Mouse (Mus musculus): ENCODE data around the gene Gm7324. TPM values are rescaled to one million over a fixed set of nuclear protein-coding genes. Genes with fewer than 3 reads are reported as not detected.
"Not testable (repeated sequence)": the region's sequence is repeated elsewhere in the genome, so short reads cannot be mapped to it uniquely, and the experiment has no call there.

Gene Gm7324
- 1 to 10 TPM in 1 of 2 experiments, under 1 TPM in 1; 0.86 to 1.2 TPM for total RNA-seq (2021)
- long read RNA-seq, experiment 1 = 0 reads
- long read RNA-seq, experiment 2 = 0 reads

DNA sequence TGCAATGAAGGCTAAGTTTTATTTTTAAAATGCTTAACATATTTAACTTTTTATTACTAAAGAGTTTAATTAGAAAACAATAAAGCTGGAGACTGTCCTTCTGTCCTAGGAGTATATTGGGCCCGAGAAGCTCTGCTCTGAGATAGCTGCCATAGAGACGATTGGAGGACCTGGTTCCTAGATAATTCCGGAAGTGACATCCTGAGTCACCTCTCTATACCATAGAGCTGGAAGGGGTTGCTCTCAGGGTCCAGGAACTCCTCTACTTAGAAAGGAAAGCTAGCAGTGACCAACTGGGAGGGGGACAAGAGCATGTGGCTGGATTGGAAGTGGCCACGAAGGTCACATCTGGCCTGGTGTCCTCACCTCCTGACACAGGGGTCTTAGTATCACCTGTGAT is at the start of gene Gm7324:
TSS of gene Gm7324 (plus strand) at position 208 of the 400 bp plus-strand sequence.
- DNase-seq (ENCODE audit: low spot score in 2 of 2) = not testable (repeated sequence)

DNA sequence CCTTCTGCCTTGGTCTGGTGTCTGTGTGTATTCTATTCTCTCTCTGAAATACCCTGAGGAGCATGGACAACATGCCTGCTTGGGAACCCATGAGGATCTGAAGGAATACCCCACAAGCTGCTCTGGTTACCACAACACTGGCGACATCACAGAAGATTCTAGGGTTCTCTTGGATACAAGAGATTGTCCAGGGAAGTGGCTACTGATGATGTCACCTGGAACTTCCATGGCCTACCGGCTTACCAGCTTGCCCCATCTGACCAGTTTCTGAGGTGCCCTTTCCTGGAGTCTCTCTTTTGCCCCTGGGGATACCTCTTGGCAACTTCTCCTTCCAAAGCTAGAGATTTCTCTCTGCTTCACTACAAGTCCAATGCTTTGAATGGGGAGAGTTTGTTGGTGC is 20.5 kb upstream of the Gm7324 start, which contains the start of gene Gm8165:
TSS of gene Gm8165 (minus strand) at position 101 of the 400 bp plus-strand sequence.
- DNase-seq (ENCODE audit: low spot score in 2 of 2) = not testable (repeated sequence)

DNA sequence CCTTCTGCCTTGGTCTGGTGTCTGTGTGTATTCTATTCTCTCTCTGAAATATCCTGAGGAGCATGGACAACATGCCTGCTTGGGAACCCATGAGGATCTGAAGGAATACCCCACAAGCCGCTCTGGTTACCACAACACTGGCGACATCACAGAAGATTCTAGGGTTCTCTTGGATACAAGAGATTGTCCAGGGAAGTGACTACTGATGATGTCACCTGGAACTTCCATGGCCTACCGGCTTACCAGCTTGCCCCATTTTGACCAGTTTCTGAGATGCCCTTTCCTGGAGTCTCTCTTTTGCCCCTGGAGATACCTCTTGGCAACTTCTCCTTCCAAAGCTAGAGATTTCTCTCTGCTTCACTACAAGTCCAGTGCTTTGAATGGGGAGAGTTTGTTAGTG is 29.8 kb downstream of the Gm7324 start, which contains the start of gene Gm16506:
TSS of gene Gm16506 (minus strand) at position 101 of the 400 bp plus-strand sequence.
- not testable (repeated sequence) for DNase-seq (ENCODE audit: low spot score in 2 of 2)

DNA sequence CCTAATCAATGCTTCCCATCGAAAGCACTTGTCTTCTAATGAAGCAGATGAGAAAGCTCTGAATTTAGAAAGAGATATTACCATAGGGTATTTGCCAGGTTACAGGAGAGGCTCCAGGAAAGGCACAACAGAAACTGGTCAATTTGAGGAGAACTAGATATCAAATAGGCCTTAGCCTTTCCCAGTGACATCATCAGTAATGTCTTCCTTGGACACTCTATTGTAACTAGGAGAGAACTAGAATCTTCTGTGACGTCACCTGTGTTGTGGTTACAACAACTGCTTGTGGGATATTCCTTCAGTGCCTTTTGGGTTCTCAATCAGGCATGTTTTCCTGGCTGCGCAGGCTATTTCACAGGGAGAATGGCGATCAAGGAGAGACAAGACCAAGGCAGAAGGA is 49.9 kb downstream of the Gm7324 start, which contains the start of gene Gm6526:
TSS of gene Gm6526 (plus strand) at position 301 of the 400 bp plus-strand sequence.
- DNase-seq (ENCODE audit: low spot score in 2 of 2) = not testable (repeated sequence)

Other genes starting within 250 kb of the Gm7324 start
- under 1 TPM in 1 of 2 experiments, not detected in 1; 0.38 TPM for gene Gm5799, start 154.3 kb upstream of the Gm7324 start, total RNA-seq (2021)
- not detected for gene Gm17654, start 118.7 kb upstream of the Gm7324 start, total RNA-seq (2021)
- gene Gm10375, start 89.8 kb upstream of the Gm7324 start, total RNA-seq (2021) = not detected
- not detected for gene Gm8165, start 20.6 kb upstream of the Gm7324 start, total RNA-seq (2021)
- gene Gm16506, start 29.7 kb downstream of the Gm7324 start, total RNA-seq (2021) = not detected
- gene Gm6526, start 50.0 kb downstream of the Gm7324 start, total RNA-seq (2021) = not detected
- not detected for gene Gm8180, start 86.9 kb downstream of the Gm7324 start, total RNA-seq (2021)
- gene Ear1, start 177.7 kb downstream of the Gm7324 start, total RNA-seq (2021) = not detected
- not detected for gene Ear10, start 225.7 kb downstream of the Gm7324 start, total RNA-seq (2021)
- gene Gm8113, start 227.6 kb downstream of the Gm7324 start, total RNA-seq (2021) = under 1 TPM in 1 of 2 experiments, not detected in 1; 0.29 TPM

Measured in layer of hippocampus, postnatal 14 days (tissue).